Comparison of ENCODE assay signal across 17 mouse cellular contexts in genomic region chr1:172390769-172391168, GRCm38 (mm10). TPM values are rescaled to one million over a fixed set of nuclear protein-coding genes. Genes with fewer than 3 reads are reported as not detected.
DNase-seq lines count a peak whose midpoint lies in the region; ATAC-seq and TF ChIP-seq lines count a peak whose summit lies in the region.
"Had no signal": no experiment of that assay in that cellular context is flagged by ENCODE, and none has a peak within 500 bp of the region (broad histone marks: within the 10 kb centered on the region; RNA-seq: fewer than 3 reads in every experiment).

No protein-coding gene starts in this region.

- peak; percentile 50; the same call in 1 of the 2 replicates for TF ChIP-seq POLR2A in embryonic fibroblast, embryonic 13.5 days (IDR thresholded peaks at IDR 0.05; ENCODE audit: low read depth, low read length)

- no peaks in the 10 kb centered on the region for H3K27me3 ChIP-seq in midbrain, embryonic 15.5 days (replicated peaks)
- H3K27me3 ChIP-seq in forebrain, embryonic 16.5 days (replicated peaks; ENCODE audit: control insufficient read depth, insufficient read depth, low read length) = no peaks in the 10 kb centered on the region
- H3K27me3 ChIP-seq: neural tube, embryonic 12.5 days had no signal

- H3K4me2 ChIP-seq in midbrain, embryonic 15.5 days = no peak overlapping the region
- no peak overlapping the region for H3K4me2 ChIP-seq in forebrain, embryonic 16.5 days (ENCODE audit: low read length)
- H3K4me2 ChIP-seq: midbrain, embryonic 11.5 days; neural tube, embryonic 12.5 days had no signal

- H3K9me3 ChIP-seq in midbrain, embryonic 15.5 days = no peaks in the 10 kb centered on the region
- H3K9me3 ChIP-seq in forebrain, embryonic 16.5 days (ENCODE audit: control insufficient read depth, low read length) = no peaks in the 10 kb centered on the region
- H3K9me3 ChIP-seq: G1E; limb, embryonic 10.5 days; neural tube, embryonic 12.5 days had no signal

- peaks cover 4% of the 10 kb centered on the region; the same call in 1 of the 2 replicates for H3K4me1 ChIP-seq in embryonic fibroblast, embryonic 13.5 days (ENCODE audit: control insufficient read depth, insufficient read depth, low read length)
- peaks cover 11% of the 10 kb centered on the region for H3K4me1 ChIP-seq in midbrain, embryonic 15.5 days
- peaks cover 13% of the 10 kb centered on the region for H3K4me1 ChIP-seq in forebrain, embryonic 16.5 days (replicated peaks; ENCODE audit: control insufficient read depth, insufficient read depth, low read length)

- ATAC-seq in CD4-positive, CD25-positive, alpha-beta regulatory T cell, adult 4 months = peak; percentile 77
- 0 out of 2 replicates have a peak, but pooled peaks have one; percentile 19 for ATAC-seq in megakaryocyte-erythroid progenitor cell, adult 5-6 weeks (replicated peaks; ENCODE audit: low FRiP score, low TSS enrichment, poor library complexity, severe bottlenecking)
- ATAC-seq in midbrain, embryonic 15.5 days (replicated peaks) = no peak
- ATAC-seq in forebrain, embryonic 16.5 days = no peak
- ATAC-seq: inflammation-experienced regulatory T-cells, adult 6 months had no signal

- 69% methylated on average over 1 of the region's 1 CpGs for WGBS in midbrain, embryonic 15.5 days
- 83% methylated on average over 1 of the region's 1 CpGs for WGBS in forebrain, embryonic 16.5 days

- no peaks in the 10 kb centered on the region for H3K36me3 ChIP-seq in midbrain, embryonic 15.5 days (replicated peaks)
- no peaks in the 10 kb centered on the region for H3K36me3 ChIP-seq in forebrain, embryonic 16.5 days (ENCODE audit: control insufficient read depth, insufficient read depth)
- H3K36me3 ChIP-seq: limb, embryonic 10.5 days; neural tube, embryonic 12.5 days had no signal

- DNase-seq in 3T3-L1 (ENCODE audit: low read depth, low spot score) = peak; percentile 82
- DNase-seq in kidney, adult 11 months = no peak
- no peak for DNase-seq in c-Kit-positive CD71-positive TER-119-positive erythroid progenitor cells, embryonic 14.5 days (ENCODE audit: low spot score)
- DNase-seq: cerebellum, postnatal 36 days; kidney, postnatal 14 days; lung, adult 2 months; retina, postnatal 1 day had no signal

- H3K9ac ChIP-seq in midbrain, embryonic 15.5 days = no peak overlapping the region
- no peak overlapping the region for H3K9ac ChIP-seq in forebrain, embryonic 16.5 days (replicated peaks; ENCODE audit: low read depth, low read length)
- H3K9ac ChIP-seq: neural tube, embryonic 12.5 days had no signal

- no peak for TF ChIP-seq CTCF in embryonic fibroblast, embryonic 13.5 days (IDR thresholded peaks at IDR 0.05; ENCODE audit: borderline replicate concordance, insufficient read depth, low read length)

- H3K4me3 ChIP-seq in embryonic fibroblast, embryonic 13.5 days (ENCODE audit: insufficient read depth, low read length) = no peak overlapping the region
- H3K4me3 ChIP-seq in midbrain, embryonic 15.5 days = no peak overlapping the region
- no peak overlapping the region for H3K4me3 ChIP-seq in forebrain, embryonic 16.5 days (replicated peaks; ENCODE audit: low read length)
- H3K4me3 ChIP-seq: limb, embryonic 10.5 days; neural tube, embryonic 12.5 days had no signal

- no peak overlapping the region for H3K27ac ChIP-seq in embryonic fibroblast, embryonic 13.5 days (ENCODE audit: insufficient read depth, low read length)
- no peak overlapping the region for H3K27ac ChIP-seq in midbrain, embryonic 15.5 days
- no peak overlapping the region for H3K27ac ChIP-seq in forebrain, embryonic 16.5 days (ENCODE audit: low read length)
- H3K27ac ChIP-seq: limb, embryonic 10.5 days; neural tube, embryonic 12.5 days had no signal

RNA-seq across cellular contexts. Expression of gene Pigm, which starts 14.4 kb away (rescaled TPM):
- polyA plus RNA-seq in CD4-positive, CD25-positive, alpha-beta regulatory T cell, adult 4 months (2017; shearing (Covaris generic)) = 1 to 10 TPM; 3.6 to 6.0 TPM
- polyA plus RNA-seq in embryonic fibroblast, embryonic 13.5 days (2011; ENCODE audit: insufficient read length, low read depth, missing spikeins) = 11.5 and 12.9 TPM in 2 replicates
- 12.9 and 18.2 TPM in 2 replicates for total RNA-seq in megakaryocyte-erythroid progenitor cell, adult 5-6 weeks (2014; fragmentation: Nextera tagmentation)
- total RNA-seq in megakaryocyte-erythroid progenitor cell, adult 5-6 weeks (2017) = 16.4 and 16.8 TPM in 2 replicates
- polyA plus RNA-seq in midbrain, embryonic 15.5 days (2015; fragmentation: Nextera tagmentation; extraction: Ambion mirVana) = 4.0 and 4.1 TPM in 2 replicates
- polyA plus RNA-seq in forebrain, embryonic 16.5 days (2015; fragmentation: Nextera tagmentation; extraction: Ambion mirVana) = 4.5 and 4.7 TPM in 2 replicates

RNA-seq across cellular contexts. Expression of gene Kcnj10, which starts 49.8 kb away (rescaled TPM):
- not detected for polyA plus RNA-seq in CD4-positive, CD25-positive, alpha-beta regulatory T cell, adult 4 months (2017; shearing (Covaris generic))
- polyA plus RNA-seq in embryonic fibroblast, embryonic 13.5 days (2011; ENCODE audit: insufficient read length, low read depth, missing spikeins) = 0.08 and 0.91 TPM in 2 replicates
- total RNA-seq in megakaryocyte-erythroid progenitor cell, adult 5-6 weeks (2014; fragmentation: Nextera tagmentation) = not detected in 2 replicates
- 0.15 and 0.75 TPM in 2 replicates for total RNA-seq in megakaryocyte-erythroid progenitor cell, adult 5-6 weeks (2017)
- polyA plus RNA-seq in midbrain, embryonic 15.5 days (2015; fragmentation: Nextera tagmentation; extraction: Ambion mirVana) = 1.8 TPM in 2 replicates
- 2.1 and 2.2 TPM in 2 replicates for polyA plus RNA-seq in forebrain, embryonic 16.5 days (2015; fragmentation: Nextera tagmentation; extraction: Ambion mirVana)
- polyA plus RNA-seq: G1E had no signal

Comparison
In these comparisons a context has a peak if more than half of its experiments do, and no peak if none do; other contexts are left out.
1. ATAC-seq: peak in CD4-positive, CD25-positive, alpha-beta regulatory T cell, adult 4 months (single experiment) and megakaryocyte-erythroid progenitor cell, adult 5-6 weeks (single experiment); none in midbrain, embryonic 15.5 days (single experiment) and forebrain, embryonic 16.5 days (single experiment).